Mouse (Mus musculus) small intestine, adult 2 months (tissue): ENCODE measurements around the gene Ezh1. TPM values are rescaled to one million over a fixed set of nuclear protein-coding genes. Genes with fewer than 3 reads are reported as not detected.
A peak's percentile ranks its signal among the peaks of the same experiment; 100 is the strongest.

Experiments
- H3K27ac ChIP-seq: fragments of 200-500 bp; 2 replicates; pipeline ENCODE4 v1.5.1; 2012; ENCODE audit warnings: low read depth, low read length, control low read depth, inconsistent platforms; ENCODE audit not compliant: insufficient read depth
- H3K27me3 ChIP-seq: fragments of 200-500 bp; 2 replicates; pipeline ENCODE4 v1.6.1; 2012; ENCODE audit warnings: mild to moderate bottlenecking, moderate library complexity, low read length, inconsistent platforms; ENCODE audit not compliant: control insufficient read depth, insufficient read depth
- H3K36me3 ChIP-seq: fragments of 200-500 bp; 2 replicates; pipeline ENCODE4 v1.6.1; 2012; ENCODE audit warnings: mild to moderate bottlenecking, low read length, control low read depth, inconsistent platforms; ENCODE audit not compliant: control insufficient read depth, insufficient read depth
- H3K4me1 ChIP-seq: fragments of 200-500 bp; 2 replicates; pipeline ENCODE4 v1.6.1; 2012; ENCODE audit warnings: low read length, inconsistent platforms, mixed read lengths; ENCODE audit not compliant: control insufficient read depth, insufficient read depth, insufficient read length
- H3K4me3 ChIP-seq: fragments of 200-500 bp; 2 replicates; pipeline ENCODE4 v1.5.1; 2012; ENCODE audit warnings: low read depth, mild to moderate bottlenecking, control low read depth, inconsistent platforms, low read length, moderate library complexity
- CTCF ChIP-seq: fragments of 200-500 bp; IDR thresholded peaks from 2 replicates; pipeline ENCODE4 v1.5.1; 2012; ENCODE audit warnings: low read depth, mild to moderate bottlenecking, control low read depth, inconsistent platforms, low read length, moderate library complexity, mixed read lengths; ENCODE audit not compliant: insufficient replicate concordance, insufficient read length; ENCODE audit errors: extremely low read depth
- POLR2A ChIP-seq: fragments of 200-500 bp; IDR thresholded peaks from 2 replicates; pipeline ENCODE4 v1.6.1; 2012; ENCODE audit warnings: low read depth, mild to moderate bottlenecking, control low read depth, inconsistent platforms, low read length, moderate library complexity
- WGBS: fragments of 180-500 bp; shearing (Covaris S2); methylation state at CpG from one replicate; pipeline ENCODE4 v1.1.7; 2018; 5-methylcytosine and 5-hydroxymethylcytosine counted together
- polyA plus RNA-seq: library from polyadenylated mRNA; depleted of rRNA; stranded (reverse); fragments of >200 nt; gene quantifications from 2 replicates; pipeline ENCODE4 v1.2.3, GENCODE M21; 2012

Gene Ezh1
- polyA plus RNA-seq, 1 experiment, result 20.0 TPM

GRCm38 (mm10) chr11:101253613-101254389 lies 27.5 kb upstream of the Ezh1 start, which contains the start of gene Vps25:
TSS of gene Vps25 (plus strand) at chr11:101253707.
- under 1% methylated on average over 40 of the region's 40 CpGs for WGBS
- peaks cover 4% of the 10 kb centered on the region; the same call in 1 of the 2 replicates for H3K4me1 ChIP-seq

GRCm38 (mm10) chr11:101252941-101253340 lies 26.7 kb upstream of the Ezh1 start:
- no peak for TF ChIP-seq CTCF
- TF ChIP-seq POLR2A, result no peak
- H3K27me3 ChIP-seq, result no peaks in the 10 kb centered on the region
- peaks cover 4% of the 10 kb centered on the region; the same call in 1 of the 2 replicates for H3K36me3 ChIP-seq
- H3K4me1 ChIP-seq, result peaks cover 4% of the 10 kb centered on the region; the same call in 1 of the 2 replicates
- H3K4me3 ChIP-seq, result peak overlapping the region; percentile 98
- peak overlapping the region; percentile 33 for H3K27ac ChIP-seq
- 1% methylated on average over 7 of the region's 7 CpGs for WGBS

More at GRCm38 (mm10) chr11:101253613-101254389, 27.5 kb upstream of the Ezh1 start, which contains the start of gene Vps25:
- Histone ChIP-seq H3K27me3 (no peaks in the 10 kb centered on the region), H3K36me3 (peaks cover 9% of the 10 kb centered on the region), H3K4me3 (peak within 1 kb of the TSS; percentile 98), H3K27ac (peak within 1 kb of the TSS; percentile 71)
- TF ChIP-seq POLR2A (peak; percentile 82), CTCF (no peak)

GRCm38 (mm10) chr11:101251031-101251430 lies 24.8 kb upstream of the Ezh1 start:
- TF ChIP-seq POLR2A (no peak), CTCF (no peak)
- Histone ChIP-seq H3K27ac (no peak overlapping the region), H3K36me3 (no peaks in the 10 kb centered on the region), H3K4me3 (no peak overlapping the region), H3K27me3 (peaks cover 4% of the 10 kb centered on the region; the same call in 1 of the 2 replicates), H3K4me1 (peaks cover 8% of the 10 kb centered on the region)
- 66% methylated on average over 2 of the region's 2 CpGs for WGBS

- Histone ChIP-seq H3K4me3 (no peak overlapping the region), H3K27ac (no peak overlapping the region), H3K27me3 (peaks cover 11% of the 10 kb centered on the region; the same call in 1 of the 2 replicates), H3K36me3 (no peaks in the 10 kb centered on the region), H3K4me1 (peaks cover 16% of the 10 kb centered on the region)
- no peak for TF ChIP-seq POLR2A
- peak; percentile 35; the same call in 1 of the 2 replicates for TF ChIP-seq CTCF
- WGBS, result 40% methylated on average over 14 of the region's 14 CpGs
Measured at GRCm38 (mm10) chr11:101248258-101248994, 22.2 kb upstream of the Ezh1 start.

GRCm38 (mm10) chr11:101247521-101248030 lies 21.3 kb upstream of the Ezh1 start:
- Histone ChIP-seq H3K27me3 (peaks cover 11% of the 10 kb centered on the region; the same call in 1 of the 2 replicates), H3K36me3 (no peaks in the 10 kb centered on the region), H3K4me3 (0 out of 2 replicates have a peak overlapping the region, but pooled peaks have one; percentile 10), H3K27ac (no peak overlapping the region), H3K4me1 (peaks cover 13% of the 10 kb centered on the region)
- 86% methylated on average over 6 of the region's 6 CpGs for WGBS
- TF ChIP-seq CTCF, result no peak
- TF ChIP-seq POLR2A, result no peak

- WGBS, result 43% methylated on average over 7 of the region's 7 CpGs
- no peaks in the 10 kb centered on the region for H3K36me3 ChIP-seq
- peaks cover 11% of the 10 kb centered on the region; the same call in 1 of the 2 replicates for H3K27me3 ChIP-seq
- peak overlapping the region; percentile 71 for H3K4me3 ChIP-seq
- H3K4me1 ChIP-seq, result peaks cover 13% of the 10 kb centered on the region
- H3K27ac ChIP-seq, result peak overlapping the region; percentile 62
- TF ChIP-seq POLR2A (no peak), CTCF (no peak)
Measured at GRCm38 (mm10) chr11:101246702-101247012, 20.4 kb upstream of the Ezh1 start.
